Mouse (Mus musculus) megakaryocyte progenitor cell, adult 5-6 weeks (primary cell): ENCODE measurements around the gene Cenpp. TPM values are rescaled to one million over a fixed set of nuclear protein-coding genes. Genes with fewer than 3 reads are reported as not detected.
"Not testable (repeated sequence)": the region's sequence is repeated elsewhere in the genome, so short reads cannot be mapped to it uniquely, and the experiment has no call there.

Experiments
- ATAC-seq: replicated peaks from 2 replicates; pipeline ENCODE4 v1.8.0; 2016; ENCODE audit warnings: mild to moderate bottlenecking, moderate TSS enrichment, inconsistent platforms; ENCODE audit not compliant: poor library complexity
- total RNA-seq, 2 experiments: library from RNA; stranded (forward) in 1 of 2; stranded (reverse) in 1 of 2; fragments of 157-497, 149-512 nt in 1 of 2; fragments of 200-1000 nt in 1 of 2; gene quantifications; 2 replicates each; pipeline versions ENCODE4 v1.2.3 to v1.2.4; 2015 to 2017

Gene Cenpp
- total RNA-seq, 2 experiments from 2014 or later: 38.1 to 47.6 TPM

- no peak for ATAC-seq
These were observed 43.8 kb downstream of the Cenpp start for GRCm38 (mm10) chr13:49608589-49609322.

DNA sequence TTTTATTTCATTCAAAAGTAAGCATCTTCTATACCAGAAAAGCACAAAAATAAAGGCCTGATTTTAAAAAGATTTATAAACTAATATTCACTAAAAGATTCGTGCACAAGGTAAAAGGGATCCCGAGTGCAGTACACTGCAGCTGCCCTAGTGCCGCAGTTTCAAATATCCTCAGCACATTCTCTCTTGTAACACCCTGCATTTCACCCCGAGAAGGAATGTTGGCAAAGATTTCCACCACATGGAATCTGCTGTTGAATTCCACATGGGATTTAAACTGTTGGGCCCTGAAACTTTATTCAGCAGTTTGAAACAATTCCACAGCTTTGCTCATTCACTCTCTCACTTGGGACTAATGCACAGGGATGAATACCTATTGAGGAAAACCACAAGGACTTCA, 44.9 kb downstream of the Cenpp start, which contains the start of gene Ogn:
Gene Ogn, plus strand, starts transcription at position 333 of the 400 bp plus-strand sequence.
- ATAC-seq: no peak

DNA sequence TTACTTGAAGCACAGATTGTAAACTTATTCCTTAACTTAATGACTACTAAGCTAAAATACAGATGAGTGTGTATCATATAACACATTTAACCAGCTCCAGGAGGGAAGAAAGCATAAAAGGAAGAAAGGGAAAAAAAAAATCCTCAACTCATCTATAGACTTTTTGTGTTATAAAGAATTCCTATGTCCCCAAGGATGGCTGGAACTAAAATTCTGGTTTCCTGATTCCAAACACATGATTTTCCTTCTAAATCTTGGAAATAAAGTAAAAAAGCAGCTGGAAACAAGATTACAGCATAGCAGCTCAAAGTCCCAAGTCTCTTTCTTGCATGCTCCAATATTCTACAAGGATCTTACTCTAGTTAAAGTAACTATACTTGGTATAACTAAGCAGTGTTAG, 49.0 kb downstream of the Cenpp start:
- ATAC-seq: no peak

DNA sequence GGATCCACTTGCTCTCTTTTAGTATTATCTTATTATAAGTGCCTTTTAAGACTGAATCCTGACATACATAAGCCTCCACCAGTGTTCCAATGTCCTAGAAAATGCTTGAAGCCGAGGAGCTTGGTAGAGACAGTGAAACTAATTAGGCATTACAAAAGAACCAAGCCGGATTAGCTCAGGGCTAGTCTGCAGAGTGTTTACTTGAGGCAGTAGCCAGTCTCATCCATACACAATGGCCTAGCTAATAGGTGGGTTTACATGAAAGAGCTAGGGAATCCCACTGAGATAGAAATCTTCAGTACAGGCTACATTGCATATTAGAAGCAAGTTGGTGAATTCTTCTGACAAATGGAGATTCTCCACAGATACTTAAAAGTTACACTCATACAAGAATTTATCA, 50.0 kb downstream of the Cenpp start:
- ATAC-seq: not testable (repeated sequence)

DNA sequence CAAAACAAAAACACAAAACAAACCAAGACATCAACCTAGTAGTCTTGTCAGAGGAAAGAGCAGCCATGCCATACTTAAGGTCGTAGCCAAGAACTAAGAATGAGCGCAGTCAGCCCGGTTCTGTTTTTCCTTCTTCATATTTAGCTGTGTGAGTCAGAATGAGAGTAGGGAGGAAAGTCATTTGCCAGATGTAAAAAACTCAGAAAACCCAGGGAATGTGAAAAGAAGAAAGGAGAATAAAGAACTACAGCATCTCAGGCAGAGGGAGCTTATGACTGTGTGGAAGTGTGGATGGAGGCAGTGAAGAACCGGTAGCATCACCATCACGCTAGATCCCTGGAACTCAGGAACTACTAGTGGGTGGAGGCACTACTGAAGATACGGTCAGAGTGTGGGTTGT, 66.5 kb downstream of the Cenpp start:
- ATAC-seq: no peak

DNA sequence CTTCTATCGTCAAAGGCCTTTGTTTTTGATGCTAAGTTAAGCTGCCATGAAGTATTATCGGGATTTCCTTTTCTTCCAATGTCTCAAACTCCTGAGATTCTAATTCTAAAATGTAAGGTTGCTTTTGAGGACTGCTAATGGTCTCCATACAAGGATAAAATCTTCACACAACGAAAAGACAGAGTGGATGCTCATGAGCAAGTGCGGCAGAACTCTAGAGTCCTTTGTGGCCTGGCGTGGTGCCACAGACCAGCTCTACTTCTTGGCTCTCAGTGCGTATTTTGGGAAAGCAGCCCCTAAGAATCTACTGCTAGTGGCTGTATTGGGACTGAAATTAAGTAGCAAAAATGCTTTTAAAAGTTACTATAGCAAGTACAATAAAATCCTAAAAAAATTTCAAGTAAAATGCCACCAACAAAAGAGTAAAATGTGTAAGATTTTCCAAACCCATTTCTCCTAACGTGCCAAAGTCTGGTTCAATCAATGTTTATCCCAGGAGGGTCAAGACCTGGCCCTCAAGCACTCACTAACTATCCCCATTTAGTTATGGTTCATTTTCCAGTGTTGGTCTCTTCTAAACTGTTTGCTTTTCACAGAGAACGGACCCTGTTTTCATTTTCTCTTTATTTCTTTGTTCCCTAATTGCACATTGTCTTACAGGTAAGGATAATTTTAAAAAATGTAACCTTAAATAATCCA, 68.1 kb downstream of the Cenpp start:
- no peak for ATAC-seq

- no peak for ATAC-seq
These were observed 68.7 kb downstream of the Cenpp start for GRCm38 (mm10) chr13:49583859-49584258.

- ATAC-seq: no peak
These were observed 70.7 kb downstream of the Cenpp start, which contains the start of gene Omd for GRCm38 (mm10) chr13:49581541-49582530. Gene Omd, plus strand, starts transcription at chr13:49582462.

DNA sequence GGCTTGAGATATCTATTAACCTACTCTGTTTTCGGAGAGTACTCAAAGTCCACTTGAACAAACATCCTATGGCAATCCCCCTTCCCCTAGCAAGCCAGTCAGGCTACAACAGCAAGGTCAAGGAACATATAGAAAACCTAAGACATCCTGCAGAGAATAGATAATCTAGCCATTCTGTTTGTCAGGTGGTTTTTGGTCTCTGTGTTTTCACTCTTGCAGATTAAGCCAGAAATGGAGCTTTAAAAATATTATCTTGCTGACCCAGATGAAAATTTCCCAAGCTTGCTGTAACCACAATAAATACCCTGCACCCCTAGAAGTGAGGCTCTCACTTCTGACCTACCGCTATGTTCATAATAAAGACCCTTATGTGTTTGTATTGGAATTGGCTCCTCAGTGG, 81.2 kb downstream of the Cenpp start:
- peak; percentile 87 for ATAC-seq

DNA sequence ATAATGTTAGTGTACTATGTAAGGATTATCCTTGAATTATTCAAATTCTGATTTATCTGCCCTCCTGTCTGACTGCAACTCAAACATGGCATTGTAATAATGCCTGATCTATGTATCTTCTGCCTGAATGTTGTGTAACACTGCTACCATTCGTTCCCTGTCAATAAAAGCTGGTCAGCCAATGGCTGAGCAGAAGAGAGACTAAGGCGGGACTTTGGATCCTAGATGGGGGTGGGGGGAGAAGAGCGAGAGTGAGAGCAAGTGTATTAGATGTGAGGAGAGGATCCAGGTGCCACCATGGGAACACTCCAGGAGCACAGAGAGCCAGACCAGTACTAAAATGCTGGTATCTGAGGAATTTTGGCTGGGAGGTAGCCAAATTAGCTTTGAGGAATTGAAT, 82.2 kb downstream of the Cenpp start:
- ATAC-seq: no peak; the same call in 1 of the 2 replicates

DNA sequence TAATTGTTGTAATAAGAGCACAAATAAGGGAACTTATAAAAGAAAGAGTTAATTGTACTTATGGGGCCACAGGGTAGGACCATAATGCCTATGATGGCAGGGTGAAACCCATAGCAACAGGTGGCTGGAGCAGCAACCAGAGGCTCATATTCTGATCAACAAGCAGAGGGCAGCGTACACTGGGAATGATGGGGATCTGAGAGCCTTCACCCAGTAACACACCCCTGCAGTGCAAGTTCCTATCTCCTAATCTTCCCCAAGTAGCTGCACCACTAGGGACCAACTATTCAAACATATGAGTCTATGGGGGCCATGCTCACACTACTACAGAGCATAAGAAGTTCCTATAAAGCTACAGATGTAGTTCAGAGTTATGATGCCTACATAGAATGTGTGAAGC, 88.2 kb downstream of the Cenpp start:
- ATAC-seq: peak; percentile 50

DNA sequence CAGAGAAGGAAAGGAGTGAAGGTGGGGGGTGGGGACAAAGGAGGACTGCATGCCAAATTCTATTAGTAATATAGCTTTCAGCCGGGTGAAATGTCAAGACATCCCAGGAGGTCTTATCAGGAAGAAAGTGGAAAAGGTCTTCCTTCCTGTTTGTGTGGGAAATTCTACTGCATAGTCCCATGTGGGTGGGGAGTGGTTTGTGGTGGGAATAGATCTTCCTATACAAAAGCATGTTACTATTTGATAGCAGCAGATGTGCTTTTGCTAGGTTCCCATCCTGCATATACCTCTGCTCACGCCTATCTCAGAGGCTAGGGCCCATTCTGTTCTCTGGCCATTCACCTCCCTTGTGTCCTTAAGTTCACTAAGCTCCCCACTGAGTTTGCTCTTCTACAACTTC, 91.7 kb downstream of the Cenpp start:
- peak; percentile 71 for ATAC-seq

DNA sequence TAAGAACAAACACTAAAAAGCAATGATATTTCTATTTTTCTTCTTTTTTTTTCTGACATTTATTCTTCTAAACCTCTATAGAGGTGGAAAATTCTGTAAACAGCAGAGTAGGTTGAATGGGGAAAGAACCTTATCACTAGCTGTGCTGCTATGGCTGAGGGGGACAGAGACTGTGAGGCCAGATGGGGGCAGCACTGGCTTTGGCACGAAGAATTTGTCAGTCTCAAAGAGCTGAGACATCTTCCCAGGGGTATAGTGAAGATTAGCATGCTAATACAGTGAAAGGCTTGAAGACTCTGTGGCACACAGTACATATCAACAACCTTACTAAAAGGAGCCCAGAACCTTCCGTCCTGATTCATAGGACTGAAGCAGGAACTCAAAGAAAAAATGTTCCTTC, 93.4 kb downstream of the Cenpp start:
- peak; percentile 81 for ATAC-seq

DNA sequence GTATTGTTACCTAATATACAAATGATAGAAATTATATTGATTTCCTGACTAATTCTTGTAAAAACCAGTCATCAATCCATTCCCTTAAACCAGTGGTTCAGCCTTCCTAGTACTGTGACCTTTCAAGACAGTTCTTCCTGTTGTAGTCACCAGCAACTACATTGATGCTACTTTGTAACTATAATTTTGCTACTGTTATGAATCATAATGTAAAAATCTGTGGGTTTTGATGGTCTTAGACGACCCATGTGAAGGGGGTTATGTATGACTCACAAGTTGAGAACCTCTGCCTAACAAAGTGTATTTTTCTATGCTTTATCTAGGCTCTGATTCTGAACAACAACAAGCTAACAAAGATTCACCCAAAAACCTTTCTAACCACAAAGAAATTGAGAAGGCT, 95.7 kb downstream of the Cenpp start:
- ATAC-seq: no peak

- no peak for ATAC-seq
These were observed 96.4 kb downstream of the Cenpp start for GRCm38 (mm10) chr13:49556203-49556602.

DNA sequence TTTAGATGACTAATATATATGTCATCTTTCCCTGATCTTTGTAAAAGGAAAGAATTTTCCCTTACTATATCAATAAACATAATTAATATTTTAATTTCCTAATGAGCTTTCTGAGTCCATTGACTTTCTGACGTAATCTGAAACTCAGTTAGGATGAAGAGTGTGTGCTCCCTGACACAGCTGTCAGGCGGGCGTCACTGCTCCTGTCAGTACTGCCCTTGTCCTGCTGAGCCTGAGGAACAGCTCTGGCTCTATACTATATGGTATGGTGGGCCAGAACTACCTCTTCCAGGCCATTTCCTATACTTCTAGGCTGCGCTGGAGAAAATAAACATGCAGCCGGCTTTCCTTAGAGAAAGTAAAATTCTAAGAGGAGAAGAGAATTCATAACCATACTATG, 98.1 kb downstream of the Cenpp start:
- no peak for ATAC-seq

DNA sequence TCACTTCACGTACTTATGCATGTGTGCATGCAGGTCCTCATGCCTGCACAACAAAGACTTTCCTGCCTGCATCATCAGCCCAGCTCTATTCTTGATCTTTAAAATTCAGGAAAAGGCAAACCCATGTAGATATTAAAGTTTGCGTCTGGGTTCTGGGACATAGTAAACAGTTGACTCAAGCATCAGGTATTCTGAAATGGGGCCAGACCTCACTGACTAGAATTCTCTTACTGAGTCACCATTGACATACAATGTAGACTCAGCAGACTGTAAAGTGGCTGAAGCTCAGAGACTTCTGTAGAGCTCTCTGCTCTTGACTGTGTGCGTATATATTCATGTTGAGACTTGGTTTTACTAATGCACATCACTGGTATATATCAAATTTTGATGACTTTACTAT, 103.0 kb downstream of the Cenpp start:
- ATAC-seq: no peak

- ATAC-seq: no peak
These were observed 104.9 kb downstream of the Cenpp start for GRCm38 (mm10) chr13:49547563-49548150.

- no peak for ATAC-seq
These were observed 106.1 kb downstream of the Cenpp start for GRCm38 (mm10) chr13:49546517-49546916.

DNA sequence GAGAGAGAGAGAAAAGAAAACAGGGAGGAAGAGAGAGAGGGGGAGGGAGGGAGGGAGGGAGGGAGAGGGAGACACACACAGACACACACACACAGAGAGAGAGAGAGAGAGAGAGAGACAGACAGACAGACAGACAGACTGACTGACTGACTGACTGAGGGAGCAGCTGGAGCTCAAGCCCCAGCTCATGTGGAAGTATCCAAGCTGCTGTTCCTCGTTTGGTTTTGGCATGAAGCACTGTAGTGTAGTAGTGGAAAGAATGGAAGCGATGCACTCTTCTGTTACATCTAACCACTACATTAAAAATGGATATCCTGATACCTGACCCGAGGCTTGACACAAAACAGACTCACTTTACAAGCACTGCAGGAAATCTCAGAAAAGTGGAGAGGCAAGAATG, 106.9 kb downstream of the Cenpp start:
- no peak for ATAC-seq

DNA sequence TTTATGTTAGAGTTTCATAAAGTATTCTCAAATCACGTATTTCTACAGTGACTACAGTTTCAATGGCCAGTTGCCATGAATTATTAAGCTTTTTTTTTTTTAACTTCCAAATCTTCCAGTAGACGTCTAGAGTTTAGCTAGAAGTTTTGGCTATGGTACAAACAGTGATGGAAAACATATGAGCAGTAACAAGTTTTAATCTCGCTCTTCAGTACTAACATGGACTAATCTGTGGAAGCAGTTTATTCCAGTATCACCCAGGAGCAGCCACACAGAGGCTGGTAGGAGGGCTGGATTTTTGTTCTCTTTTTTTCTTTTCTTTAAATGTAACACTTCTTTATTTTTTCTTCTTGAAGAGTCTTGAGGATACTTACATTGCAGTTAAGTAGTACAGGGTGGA, 108.3 kb downstream of the Cenpp start, which contains the start of gene Aspn:
Gene Aspn, plus strand, starts transcription at position 165 of the 400 bp plus-strand sequence.
- ATAC-seq: no peak
